Mouse (Mus musculus) B cell, adult 67 days (primary cell): ENCODE data around the gene Abcc5. TPM values are rescaled to one million over a fixed set of nuclear protein-coding genes. Genes with fewer than 3 reads are reported as not detected.

Experiments
- total RNA-seq, 2 experiments: library from RNA; stranded (reverse); gene quantifications; 4 replicates each; pipeline ENCODE4 v1.2.4; 2023

Abcc5 gene
- 10 to 100 TPM; 26.9 to 35.2 TPM for total RNA-seq

DNA sequence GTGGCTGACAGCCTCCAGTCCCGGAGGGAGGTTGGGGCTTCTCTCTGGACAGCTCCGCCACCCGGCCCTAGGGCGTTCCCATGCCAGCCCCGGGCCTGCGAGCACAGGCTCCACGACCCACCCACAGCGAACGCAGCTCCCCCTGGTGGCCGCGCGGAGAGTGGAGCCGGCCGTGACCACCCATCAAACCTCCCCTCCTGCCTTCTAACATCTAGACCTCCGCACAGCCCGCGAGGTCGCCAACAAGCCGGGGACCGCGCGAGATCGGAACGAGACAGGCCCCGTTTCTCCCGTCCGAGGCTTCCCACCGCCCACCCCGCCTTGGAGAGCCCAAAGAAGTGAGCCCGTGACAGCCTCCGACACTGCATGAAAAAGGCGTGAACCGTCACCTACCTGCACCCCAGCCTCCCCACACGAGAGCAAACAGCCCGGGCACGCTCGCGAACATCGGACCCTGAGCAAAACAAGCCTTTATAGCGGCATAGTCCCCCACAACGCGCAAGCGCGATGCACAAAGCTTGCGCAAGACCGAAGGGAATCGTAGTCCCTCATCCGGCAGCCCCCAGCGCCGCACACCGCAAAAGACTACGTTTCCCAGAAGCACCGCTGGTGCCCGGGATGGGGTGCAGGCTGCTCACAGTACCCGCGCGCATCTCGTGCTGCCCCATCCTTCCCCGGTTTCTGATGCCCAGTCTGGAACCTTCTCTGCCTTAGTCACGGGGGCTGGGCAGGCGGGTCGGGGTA is at the start of gene Abcc5:
Abcc5 (minus strand) TSS at position 540 of the 744 bp plus-strand sequence.

DNA sequence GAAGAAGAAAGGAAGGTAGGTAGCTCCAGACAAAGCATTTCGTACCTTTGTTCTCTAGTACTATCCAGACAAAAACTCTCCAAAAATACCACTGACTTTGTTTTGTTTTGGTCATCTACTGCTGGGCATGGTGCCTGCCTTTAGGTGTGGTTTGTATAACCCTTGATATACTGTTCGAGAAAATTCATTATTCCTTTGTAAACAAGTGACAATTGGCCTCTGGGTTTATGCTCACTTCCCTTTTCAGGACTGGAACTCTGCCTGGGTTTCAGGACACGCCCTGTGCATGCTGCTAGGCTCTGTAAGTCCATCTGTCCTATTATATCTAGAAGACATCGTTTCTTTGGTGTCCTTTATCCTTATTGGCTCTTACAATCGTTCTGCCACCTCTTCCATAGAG is 100.9 kb downstream of the Abcc5 start, which contains the start of gene Cyp2ab1:
Cyp2ab1 (minus strand) TSS at position 119 of the 400 bp plus-strand sequence.

DNA sequence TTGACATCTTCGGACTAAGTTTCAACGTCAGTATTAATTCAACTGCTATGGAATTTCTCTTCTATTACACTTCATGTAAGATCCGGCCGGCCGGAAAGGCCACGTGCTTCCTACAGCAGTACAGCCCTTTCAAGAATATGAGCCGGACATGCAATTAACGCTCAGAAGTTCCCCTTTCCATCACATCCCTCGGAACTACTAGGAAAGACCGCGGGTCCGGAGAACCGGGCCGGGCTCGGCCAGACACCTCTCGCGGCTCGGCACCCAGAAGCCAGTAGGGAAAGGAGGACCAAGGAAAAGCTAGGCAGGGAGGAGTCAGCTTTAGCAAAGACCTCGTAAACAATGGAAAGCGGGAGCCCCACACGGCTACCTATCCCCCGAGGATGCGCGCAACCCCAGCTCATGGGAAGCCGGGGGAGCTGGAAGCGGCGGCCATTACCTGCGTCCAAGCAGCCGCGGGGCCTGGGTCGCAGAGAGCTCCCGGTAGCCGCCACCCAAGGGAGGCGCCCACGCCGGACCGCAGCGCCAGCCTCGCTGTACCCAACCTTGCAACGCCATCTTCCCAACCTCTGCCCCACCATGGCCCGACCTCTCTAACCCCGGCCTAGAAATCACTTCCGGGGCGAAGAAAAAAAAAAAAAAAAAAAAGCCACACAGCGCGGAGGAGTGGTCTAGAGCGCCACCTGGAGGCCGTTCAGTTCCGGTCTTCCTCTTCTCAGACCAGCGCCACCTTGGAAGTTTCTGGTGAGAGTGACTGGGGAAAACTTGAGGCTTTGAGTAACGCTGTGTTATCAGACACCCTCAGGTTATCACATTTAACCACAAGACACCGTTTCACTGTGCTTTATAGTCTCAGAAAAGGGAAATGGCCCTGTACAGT is 124.2 kb downstream of the Abcc5 start, which contains the start of gene Parl:
Parl (minus strand) TSS at position 618 of the 880 bp plus-strand sequence.

Other genes with a start within 250 kb of the Abcc5 start
- gene Map6d1, start 185.0 kb downstream of the Abcc5 start, total RNA-seq: not detected
- gene Parl, start 124.0 kb downstream of the Abcc5 start, total RNA-seq: 10 to 100 TPM; 65.9 to 79.3 TPM
- gene Cyp2ab1, start 101.0 kb downstream of the Abcc5 start, total RNA-seq: not detected
- gene Eif2b5, start 72.4 kb upstream of the Abcc5 start, total RNA-seq: 10 to 100 TPM; 45.2 to 48.4 TPM
- gene Dvl3, start 90.6 kb upstream of the Abcc5 start, total RNA-seq: 10 to 100 TPM; 44.6 to 48.6 TPM
- gene Ap2m1, start 109.1 kb upstream of the Abcc5 start, total RNA-seq: 100 to 1,000 TPM; 196 to 208 TPM
- 100 to 1,000 TPM; 121 to 127 TPM for gene Abcf3, start 122.2 kb upstream of the Abcc5 start, total RNA-seq
- gene Vwa5b2, start 163.1 kb upstream of the Abcc5 start, total RNA-seq: under 1 TPM in 1 of 2 experiments, not detected in 1; 0.27 TPM
- gene Eef1akmt4, start 185.2 kb upstream of the Abcc5 start, total RNA-seq: 1 to 10 TPM; 3.9 to 4.0 TPM
- not detected for gene Gm49333, start 185.2 kb upstream of the Abcc5 start, total RNA-seq
- 10 to 100 TPM; 10.9 to 13.9 TPM for gene Alg3, start 185.3 kb upstream of the Abcc5 start, total RNA-seq
- gene Camk2n2, start 194.9 kb upstream of the Abcc5 start, total RNA-seq: not detected
- not detected for gene Ece2, start 203.4 kb upstream of the Abcc5 start, total RNA-seq
- gene Psmd2, start 225.3 kb upstream of the Abcc5 start, total RNA-seq: 100 to 1,000 TPM; 113 to 130 TPM
- 100 to 1,000 TPM; 321 to 333 TPM for gene Eif4g1, start 241.9 kb upstream of the Abcc5 start, total RNA-seq